Mouse (Mus musculus): Measurements from ENCODE around the gene Olfr370.

Olfr370 gene

DNA sequence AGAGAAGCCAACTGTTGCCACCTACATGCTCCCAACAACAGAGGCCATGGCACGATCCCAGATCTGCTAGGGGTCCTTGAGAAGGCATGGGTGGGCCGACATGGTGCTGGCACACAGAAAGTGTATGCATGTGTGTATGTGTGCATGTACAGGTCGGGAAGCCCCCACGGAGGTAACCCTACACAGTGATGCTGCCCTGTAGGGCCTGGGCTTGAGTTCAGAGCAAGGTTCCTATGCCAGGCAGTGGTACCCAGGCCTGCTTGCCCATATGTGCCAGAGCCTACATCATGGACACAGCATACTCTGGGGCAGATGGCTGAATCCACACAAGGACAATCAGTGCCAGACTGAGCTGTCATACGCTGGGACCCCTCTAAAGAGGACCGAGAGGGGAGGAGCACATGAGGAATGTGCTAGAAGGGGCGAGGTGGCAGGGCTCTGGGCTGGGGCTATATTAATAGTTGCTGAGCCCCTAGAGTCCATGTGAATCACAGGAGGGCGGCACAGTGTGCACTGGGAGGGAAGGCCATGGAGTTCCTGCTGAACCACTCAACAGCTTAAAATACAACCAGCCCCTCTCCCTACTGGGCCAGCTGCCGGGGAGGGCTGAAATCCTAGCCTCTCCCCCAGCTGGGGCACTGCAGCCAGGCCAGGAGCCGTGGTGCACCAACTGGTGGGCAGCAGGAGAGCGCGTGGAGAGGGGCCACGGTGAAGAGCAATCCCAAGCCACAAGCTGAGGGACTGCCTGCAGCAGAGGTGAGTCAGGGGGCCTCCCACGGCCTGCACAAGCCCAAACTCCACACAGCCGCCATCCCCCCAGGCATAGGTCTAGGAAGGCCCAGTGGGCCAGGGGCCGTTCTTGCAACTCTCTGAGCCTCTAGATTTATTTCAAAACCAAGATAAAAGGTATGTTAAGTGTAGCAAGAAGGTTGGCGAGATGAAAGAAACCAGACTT, 40.3 kb downstream of the Olfr370 start:
- no peak for DNase-seq (ENCODE audit: low spot score)

DNA sequence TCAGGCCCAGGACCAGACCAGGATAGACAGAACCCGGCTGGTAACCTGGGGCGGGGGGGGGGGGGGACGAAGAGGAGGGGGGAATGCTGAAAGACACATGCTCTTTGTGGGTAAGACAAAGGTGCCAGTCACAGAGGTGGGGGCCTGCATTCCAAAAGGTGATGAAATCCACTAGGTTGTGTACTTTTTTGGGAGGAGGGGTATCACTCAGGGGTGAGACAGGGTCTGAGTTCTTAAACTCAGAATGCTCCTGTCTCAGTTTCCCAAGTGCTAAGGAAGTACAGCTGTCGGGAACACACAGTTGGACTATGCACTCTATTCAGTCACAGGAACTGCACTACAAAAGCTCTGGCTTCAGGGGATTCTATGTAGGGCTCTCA, 40.9 kb downstream of the Olfr370 start:
- DNase-seq (ENCODE audit: low spot score) = no peak

DNA sequence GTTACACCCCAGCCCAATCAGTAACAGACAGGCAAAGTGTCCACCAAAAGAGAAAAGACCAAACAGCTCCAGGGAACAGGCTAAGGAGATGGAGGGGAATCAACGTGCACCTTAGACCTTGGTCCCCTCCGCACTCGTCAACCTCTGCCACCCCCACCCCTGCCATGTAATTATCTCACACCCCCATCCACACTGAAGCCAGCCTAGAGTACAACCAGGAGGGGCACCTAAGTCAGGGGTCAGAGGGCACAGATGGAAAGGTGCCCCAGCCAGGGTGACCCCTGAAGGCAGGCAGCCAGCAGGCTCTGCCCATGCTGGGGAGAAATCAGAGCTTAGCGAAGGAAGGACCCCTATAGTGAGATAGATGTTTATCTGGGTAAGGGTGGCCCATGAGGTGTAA, 41.3 kb downstream of the Olfr370 start:
- no peak for DNase-seq (ENCODE audit: low spot score)

DNA sequence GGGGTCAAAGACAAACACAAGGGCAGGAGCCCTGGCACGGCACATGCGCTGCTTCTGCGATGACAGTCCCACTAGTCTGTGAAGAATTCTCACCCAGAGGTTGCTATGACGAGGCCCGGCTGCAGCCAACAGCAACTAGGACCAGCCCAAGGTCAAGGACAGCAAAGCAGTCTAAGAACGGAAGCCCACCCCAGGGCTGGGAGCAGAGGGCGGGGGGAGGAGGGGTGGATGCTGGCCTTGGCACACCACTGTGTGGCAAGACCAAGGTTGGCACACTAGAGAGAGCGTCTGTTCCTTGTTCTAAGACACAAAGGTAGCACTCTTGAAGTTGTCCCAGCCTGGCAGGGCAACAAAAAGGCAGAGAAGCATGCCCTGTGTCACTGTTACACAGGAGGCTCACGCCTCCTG, 41.8 kb downstream of the Olfr370 start:
- peak; percentile 73 for DNase-seq (ENCODE audit: low spot score)

DNA sequence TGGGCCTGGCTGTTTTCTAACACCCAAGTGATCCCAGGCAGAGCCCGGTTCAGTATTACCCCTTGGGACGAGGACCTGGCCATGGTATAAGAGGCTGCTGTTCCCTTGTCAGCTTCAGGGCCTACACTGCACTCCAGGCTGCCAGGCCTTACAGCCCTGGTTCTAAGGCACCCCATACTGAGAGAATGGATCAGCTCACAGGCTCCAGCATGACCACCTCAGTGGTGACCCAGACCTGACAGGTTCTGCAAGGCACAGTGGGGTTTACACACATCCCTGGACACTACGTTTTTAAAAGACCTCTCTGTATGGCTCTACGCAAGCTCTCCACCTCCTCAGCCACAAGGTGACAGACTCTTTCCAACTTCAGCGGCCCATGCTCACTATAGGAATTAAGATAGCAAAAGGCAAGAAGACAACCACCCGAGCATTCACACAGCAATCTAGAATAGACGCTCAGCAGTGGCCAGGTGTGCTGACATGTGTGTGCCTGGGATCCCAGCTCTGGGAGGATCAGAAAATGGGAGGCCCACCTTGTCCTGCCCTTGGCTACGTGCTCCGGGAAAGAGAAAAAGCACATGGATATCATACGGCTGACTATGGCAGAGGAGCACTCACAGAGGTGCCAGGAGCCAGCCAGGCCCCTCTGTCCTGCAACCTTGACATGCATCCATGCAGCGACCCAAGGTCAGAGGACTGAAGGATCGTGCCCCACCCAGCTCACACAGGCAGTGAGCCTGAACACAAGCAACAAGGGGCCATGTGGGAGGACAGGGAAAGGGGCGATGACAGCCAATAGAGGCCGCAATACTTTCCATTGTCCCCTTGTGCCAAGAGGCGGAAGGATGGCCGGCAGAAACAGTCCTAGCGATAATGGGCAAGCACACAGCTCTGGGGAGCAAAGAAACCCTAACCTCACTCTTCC, 42.8 kb downstream of the Olfr370 start:
- no peak for DNase-seq (ENCODE audit: low spot score)

DNA sequence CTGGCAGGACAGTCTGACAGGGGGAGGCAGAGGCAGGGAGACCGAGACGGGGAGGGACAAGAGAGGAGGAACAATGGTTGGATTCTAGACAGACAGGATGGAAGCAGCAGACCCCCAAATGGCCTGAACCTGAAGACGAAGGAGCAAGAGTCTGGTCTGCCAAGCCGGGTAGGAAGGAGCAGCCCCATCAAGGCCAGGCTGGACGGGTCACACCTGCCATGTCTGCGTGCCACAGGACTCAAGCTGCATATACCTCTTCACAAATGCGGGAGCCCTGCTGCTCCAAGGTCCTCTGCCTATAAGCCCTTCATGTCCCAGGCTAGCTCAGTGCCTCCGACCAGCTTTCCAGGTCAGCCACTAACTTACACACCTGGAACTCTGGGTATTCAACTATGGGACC, 44.1 kb downstream of the Olfr370 start:
- no peak for DNase-seq (ENCODE audit: low spot score)

DNA sequence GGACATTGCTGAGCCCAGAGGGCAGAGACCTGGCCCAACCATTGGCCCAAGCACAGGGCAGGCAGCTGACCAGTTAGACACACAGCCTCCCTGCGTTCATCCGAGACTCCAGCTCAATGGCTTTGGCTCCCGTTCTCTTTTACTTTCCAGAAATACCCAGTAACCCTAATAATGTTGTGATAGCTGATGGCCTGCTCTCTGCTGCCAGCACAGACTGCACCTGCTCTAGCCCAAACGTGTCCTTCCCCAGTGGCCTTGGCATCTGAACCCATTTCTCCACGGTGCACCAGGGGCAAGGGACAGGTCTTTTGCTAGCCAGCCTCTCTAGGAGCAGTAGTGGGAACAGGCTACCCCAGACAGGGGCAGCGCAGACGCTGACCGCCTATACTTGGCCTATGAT, 45.2 kb downstream of the Olfr370 start:
- no peak for DNase-seq (ENCODE audit: low spot score)

DNA sequence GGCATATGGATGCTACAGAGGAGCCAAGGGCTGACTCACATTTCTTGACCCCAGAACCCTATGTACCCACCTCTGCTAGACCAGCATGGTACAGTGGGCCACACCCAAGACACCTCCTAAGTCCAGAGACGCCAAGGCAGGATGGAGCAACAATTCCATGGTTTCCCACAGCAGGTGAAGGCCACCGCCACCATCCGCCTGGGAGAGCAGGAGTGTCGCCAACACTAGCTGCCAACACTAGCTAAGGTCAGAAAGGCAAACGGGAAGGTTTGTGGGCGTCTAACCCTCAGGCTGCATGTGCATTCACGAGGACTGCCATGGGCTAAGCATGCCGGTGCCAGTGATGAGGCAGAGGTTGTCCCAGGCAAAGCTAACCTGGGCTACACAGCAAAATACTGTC, 46.6 kb downstream of the Olfr370 start:
- no peak for DNase-seq (ENCODE audit: low spot score)

DNA sequence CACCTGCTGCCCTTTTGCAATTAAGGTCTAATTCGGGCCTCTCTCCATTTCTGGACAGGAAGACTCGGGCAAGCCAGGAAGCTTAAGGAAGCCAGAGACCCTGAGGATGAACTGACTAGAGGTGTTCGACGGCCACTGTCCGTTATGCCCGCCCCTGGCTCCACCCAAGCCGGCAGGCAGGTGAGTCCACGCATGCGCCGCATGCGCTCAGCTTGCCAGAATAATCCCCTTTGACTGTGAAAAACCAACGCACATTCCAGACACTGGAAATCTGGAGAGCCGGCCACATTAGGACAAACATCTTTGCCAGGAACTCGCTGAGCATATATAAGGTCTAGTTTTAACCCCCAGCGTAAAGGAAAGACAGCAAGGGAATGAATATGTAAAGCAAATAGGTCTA, 47.7 kb downstream of the Olfr370 start:
- DNase-seq (ENCODE audit: low spot score) = no peak

DNA sequence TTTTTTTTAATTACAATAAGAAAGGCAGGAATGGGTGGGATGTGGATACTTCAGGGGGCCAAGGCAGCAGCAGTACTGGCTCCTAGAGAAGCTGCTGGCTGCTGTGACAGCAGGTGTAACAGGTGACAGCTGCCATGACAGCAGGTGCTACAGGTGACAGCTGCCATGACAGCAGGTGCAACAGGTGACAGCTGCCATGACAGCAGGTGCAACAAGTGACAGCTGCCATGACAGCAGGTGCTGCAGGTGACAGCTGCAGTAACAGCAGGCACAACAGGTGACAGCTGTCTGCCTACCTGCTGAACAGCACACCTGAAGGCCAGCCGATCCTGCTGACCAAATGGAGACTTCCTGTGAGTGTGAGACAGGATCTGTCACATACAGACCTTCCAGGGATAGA, 49.2 kb downstream of the Olfr370 start:
- no peak for DNase-seq (ENCODE audit: low spot score)

DNA sequence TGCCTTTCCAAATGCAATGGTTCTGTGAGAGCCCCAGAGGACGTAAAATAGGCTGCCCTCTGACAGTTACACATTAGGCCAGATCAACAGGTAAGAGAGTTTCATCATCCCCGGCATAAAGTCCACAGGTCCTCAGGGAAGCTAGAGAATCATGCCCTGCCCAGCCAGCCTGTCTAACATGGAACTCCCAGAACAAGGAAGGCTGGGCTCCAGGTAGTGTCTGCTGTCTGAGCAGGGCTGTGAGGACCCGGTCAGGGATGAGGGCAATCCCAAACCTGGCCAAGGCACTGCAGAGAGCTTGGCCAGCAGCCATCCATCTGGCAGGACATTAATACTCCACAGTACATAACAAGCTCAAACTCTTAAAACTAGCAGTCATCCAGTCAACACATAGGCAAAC, 49.8 kb downstream of the Olfr370 start:
- no peak for DNase-seq (ENCODE audit: low spot score)

DNA sequence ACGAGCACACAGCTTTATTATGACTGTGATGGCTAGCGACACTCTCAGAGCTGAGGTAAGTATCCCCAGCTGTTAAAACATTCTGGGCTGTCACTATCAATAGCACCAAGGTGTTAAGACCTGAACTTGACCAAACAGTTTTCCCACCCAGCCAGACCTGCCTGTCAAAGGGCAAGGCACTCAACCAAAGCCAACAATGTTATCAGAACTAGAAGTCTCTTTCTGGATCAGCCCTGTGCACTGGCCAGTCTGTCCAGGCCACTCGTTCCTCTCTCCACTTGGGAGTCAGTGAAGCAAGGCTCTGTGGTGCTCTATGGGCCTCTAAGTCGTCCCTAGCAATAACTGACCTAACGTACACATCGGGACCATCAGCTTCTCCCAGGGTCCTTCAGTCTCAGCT, 52.1 kb downstream of the Olfr370 start:
- DNase-seq (ENCODE audit: low spot score) = no peak

DNA sequence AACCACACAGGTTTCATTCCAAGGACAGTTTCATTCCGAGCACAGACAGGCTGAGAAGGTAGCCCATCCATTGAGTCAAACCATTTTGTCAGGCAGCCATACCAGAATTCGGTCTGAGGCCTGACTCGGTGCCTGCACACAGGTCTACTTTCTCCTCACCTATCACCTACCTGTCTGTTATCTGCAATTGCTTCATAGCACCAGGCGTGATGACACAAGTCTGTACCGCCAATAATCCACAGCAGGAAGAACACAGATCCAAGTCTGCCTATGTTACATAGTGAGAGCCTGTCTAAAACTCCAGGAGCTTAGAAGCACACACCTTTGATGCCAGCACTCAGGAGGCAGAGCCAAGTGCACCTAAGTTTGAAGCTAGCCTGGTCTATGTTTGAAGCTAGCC, 53.3 kb downstream of the Olfr370 start:
- DNase-seq (ENCODE audit: low spot score) = no peak

DNA sequence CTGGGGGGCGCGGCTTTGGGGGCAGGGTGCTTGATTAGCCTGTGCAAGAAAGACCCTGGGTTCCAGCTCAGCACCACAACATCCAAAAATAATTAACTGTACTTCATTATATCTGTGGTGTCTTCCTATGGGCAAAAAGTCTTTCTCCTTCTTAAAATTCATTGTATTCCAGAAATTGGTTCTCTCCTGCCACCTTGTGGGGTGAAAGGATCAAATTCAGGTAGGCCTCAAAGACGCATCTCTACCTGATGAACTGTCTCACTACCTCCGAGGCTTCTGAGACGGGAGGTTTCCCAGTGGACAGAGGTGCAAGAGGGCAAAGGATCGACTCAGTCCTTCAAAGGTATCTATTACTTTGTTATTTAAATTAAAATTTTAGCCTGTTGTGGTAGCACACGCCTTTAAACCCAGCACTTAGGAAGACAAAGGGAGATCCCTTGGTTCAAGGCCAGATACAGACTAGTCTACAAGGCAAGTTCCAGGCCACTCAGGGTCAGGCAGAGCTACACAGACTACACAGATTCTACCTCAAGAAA, 55.0 kb downstream of the Olfr370 start:
- DNase-seq (ENCODE audit: low spot score) = no peak

DNA sequence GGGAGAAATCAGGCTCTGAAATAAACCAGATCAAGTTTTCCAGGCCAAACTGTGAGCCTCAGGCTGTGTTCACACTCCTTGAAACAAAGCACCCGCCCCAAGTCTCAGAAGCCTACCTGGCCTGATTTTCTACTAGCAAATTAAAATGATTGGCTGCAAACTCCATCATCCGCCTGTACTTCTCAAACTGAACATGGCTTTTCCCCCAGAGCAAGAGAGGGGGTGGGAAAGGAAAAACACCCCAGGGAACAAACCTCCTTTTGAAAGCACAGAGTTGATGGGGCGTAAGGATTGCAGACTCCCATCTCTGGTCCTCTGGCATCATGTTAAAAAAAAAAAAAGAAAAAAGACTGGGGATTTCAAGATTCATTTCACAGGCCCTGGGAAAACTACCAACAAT, 57.1 kb downstream of the Olfr370 start:
- DNase-seq (ENCODE audit: low spot score) = no peak

DNA sequence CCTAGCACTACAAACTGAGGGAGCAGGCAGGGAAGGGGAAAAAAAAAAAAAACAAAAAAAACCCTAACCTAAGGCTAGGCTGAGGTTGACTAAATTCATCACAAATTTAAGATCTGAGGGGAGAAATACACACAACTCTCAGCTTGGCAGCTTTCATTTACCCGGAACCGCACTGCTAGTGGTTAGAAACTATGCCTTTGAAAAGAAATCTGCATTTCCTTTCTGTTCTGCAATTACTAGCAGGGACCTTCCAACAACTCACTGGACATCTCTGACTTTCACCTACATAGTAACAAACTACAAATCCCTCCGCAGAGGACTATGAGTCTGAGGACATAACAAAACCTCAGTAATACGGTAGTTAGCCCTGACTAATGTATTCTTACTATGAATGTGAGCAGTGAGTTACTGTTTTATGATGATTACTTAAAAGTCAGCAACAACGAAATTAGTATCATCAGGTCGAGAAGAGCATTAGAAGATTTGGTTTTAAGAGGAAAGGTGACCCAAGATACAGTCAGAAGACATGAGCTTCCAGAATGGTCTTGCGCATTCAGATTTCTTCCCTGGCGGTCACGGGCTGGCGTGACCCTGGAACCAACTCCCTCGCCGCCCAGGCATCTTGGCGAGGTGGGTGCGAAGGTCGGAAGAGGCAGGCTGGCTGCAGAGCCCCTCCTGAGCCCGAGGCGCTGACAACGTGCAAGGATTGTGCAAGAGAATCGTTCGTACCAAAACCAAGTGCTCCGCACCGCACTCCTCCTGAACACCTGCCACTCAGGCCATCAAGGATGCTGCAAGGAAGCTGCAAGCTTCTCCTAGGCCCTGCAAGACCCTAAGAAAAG, 58.0 kb downstream of the Olfr370 start:
- DNase-seq (ENCODE audit: low spot score) = no peak

DNA sequence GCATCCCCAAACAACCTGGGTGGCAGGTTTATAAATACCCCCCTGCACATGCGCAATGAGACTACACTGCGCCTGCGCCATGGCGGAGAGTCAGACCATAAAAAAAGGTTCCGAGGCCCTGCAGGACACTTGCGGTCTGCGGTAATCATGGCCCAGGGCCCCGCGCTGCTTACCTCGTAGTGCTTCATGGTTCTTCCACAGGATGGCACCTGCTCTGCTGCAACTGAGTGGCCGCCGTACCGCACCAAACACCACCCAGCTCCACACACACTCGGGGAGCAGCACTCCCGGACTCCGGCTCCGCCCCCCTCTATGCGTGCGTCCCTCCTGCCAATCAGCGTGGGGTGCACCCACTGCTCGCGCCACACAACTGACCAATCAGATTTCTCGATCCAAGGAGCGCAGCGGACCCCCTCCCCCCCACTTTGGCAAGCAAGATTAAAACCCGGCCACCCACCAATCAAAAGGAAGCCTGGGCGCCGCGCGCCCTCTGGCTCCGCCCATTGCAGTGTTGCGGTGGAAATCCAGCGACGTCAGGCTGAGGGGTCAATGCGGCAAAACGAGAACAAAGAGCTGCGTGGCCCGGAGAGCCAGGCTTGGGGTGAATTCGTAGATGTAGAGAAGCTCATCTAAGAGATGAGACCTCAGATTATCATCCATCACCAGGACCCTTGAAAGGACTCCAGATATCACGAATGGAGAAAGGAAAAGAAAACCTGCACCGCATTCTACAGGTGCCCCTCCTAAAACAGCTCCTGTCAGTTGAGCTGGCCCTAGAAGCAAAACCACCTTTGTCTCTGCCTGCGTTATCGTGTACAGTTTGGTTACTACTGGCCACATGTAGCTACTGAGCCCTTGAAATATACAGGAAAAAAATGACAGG, 58.8 kb downstream of the Olfr370 start:
- DNase-seq (ENCODE audit: low spot score) = peak; percentile 94

All from ovary, postnatal 36 days (tissue).